Mouse (Mus musculus): ENCODE results near the gene Wfikkn1.

The Wfikkn1 gene

GRCm38 (mm10) chr17:25836397-25837075, 44.1 kb downstream of the Wfikkn1 start:
- peak in 1 of 2 experiments; percentile 36 for DNase-seq

GRCm38 (mm10) chr17:25835816-25836215, 44.8 kb downstream of the Wfikkn1 start:
- DNase-seq, result peak in 1 of 2 experiments; percentile 13

DNA sequence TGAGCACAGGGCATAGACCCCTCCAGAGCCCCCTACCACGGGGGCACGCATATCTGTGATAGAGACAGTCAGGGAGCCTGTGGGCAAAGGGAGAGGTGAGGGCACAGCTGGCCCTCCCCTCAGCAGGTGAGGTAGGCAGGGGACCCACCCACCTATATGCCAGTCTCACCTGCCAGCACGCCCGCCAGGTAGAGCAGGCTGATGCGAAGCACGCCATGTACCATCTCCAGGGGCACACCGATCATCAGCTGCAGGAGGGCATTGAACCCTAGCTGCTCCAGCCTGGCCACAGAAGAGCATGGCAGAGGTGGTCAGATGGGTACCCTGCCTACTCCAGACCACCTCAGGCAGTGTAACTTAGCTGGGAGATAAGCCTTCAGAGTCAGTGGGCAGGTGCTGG, 45.4 kb downstream of the Wfikkn1 start:
- no peak for DNase-seq

DNA sequence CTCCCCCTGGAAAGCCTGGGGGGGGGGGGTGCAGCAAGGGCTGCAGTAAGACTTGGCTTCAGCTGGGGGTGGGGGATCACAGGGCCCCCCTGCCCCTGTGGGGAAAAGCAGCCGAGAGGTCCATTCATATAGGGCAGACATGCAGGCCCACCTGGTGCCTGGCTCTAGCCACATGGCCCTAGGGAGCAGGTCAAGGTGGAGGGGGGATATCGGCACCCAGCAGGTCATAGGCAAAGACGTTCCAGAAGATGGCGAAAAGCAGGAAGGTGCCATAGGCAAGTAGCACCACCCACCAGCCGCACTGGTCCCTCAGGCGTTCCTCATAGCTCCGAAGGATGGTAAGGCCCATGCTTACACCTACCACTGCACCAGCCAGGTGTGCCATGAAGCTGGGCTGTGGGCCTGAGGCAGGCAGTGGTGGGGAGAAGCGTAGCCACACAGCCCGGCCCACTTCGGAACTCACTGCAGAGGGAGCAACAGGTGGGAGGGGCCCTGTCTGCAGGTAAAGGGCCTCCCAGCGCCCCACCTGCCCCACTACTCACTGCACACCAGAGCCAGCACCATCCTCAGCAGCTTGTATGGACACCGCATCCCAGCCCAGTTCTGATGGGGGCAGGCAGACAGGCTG, 45.9 kb downstream of the Wfikkn1 start:
- DNase-seq, result peak in 1 of 2 experiments; percentile 25

DNA sequence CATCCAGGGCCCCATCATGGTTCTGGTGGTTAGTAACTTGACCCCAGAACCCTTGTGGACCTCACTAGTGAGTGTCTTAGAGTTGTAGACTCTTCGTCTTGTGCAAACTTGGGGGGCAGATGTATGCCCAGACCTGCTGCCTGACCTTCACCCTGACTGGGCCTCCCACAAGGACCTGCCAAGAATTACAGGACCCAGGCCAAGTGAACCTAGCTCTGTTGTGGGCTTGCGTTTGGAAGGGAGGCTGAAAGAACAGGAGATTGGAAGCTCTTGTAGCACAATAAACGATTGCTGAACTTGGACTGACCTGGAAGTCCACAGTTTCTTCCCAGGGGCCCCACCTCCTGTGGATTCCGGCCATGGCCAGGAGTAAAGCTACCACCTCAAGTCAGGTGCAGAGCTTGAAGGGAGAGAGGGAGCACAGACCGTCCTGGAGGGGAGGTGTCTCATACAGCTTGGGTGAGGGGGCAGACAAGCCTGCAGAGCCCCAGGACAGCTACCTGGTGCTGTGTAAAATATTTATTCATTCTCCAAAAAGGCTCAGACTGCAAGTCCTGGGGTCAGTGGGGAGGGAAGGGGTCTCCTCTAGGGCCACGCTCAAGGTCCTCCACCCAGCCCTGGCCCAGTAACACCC, 46.6 kb downstream of the Wfikkn1 start:
- peak in 1 of 2 experiments; percentile 19 for DNase-seq

- peak; percentile 63 to 74 for DNase-seq
Observed at GRCm38 (mm10) chr17:25833291-25833663, 47.4 kb downstream of the Wfikkn1 start, which contains the start of gene Stub1. Gene Stub1, minus strand, starts transcription at chr17:25833404.

- DNase-seq, result peak; percentile 97 to 98
Observed at GRCm38 (mm10) chr17:25832436-25833290, 48.0 kb downstream of the Wfikkn1 start.

- DNase-seq, result peak in 1 of 2 experiments; percentile 18
Observed at GRCm38 (mm10) chr17:25831451-25832281, 49.0 kb downstream of the Wfikkn1 start.

DNA sequence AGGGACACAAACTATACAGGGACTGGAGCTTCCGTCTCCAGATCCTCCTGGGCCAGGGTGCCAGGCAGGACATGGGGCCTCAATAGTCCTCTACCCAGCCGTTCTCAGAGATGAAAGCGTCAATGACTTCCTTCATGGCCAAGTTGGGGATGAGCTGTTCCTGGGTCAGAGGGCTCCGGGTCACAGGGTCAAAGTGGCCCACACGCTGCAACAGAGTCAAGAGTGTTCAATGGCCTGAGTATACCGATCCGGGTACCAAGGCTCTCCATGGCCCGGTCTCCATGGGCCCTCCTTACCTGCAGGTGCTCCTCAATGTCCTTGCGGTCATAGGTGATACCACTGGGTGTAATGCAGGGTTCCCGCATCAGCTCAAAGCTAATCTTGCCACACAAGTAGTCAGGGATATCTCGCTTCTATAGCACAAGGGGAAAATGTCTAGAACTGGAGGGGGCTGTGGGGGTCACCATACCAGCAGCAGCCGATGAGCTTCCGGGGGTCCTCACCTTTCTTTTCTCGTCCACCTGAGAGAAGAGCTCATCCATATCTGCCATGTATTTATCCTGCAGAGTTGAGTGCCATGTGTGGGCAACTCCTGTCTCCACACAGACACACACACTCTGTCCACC, 49.7 kb downstream of the Wfikkn1 start:
- DNase-seq, result no peak

GRCm38 (mm10) chr17:25830200-25830753, 50.4 kb downstream of the Wfikkn1 start:
- DNase-seq, result peak in 1 of 2 experiments; percentile 9

GRCm38 (mm10) chr17:25829558-25830017, 51.1 kb downstream of the Wfikkn1 start:
- DNase-seq, result peak in 1 of 2 experiments; percentile 22

DNA sequence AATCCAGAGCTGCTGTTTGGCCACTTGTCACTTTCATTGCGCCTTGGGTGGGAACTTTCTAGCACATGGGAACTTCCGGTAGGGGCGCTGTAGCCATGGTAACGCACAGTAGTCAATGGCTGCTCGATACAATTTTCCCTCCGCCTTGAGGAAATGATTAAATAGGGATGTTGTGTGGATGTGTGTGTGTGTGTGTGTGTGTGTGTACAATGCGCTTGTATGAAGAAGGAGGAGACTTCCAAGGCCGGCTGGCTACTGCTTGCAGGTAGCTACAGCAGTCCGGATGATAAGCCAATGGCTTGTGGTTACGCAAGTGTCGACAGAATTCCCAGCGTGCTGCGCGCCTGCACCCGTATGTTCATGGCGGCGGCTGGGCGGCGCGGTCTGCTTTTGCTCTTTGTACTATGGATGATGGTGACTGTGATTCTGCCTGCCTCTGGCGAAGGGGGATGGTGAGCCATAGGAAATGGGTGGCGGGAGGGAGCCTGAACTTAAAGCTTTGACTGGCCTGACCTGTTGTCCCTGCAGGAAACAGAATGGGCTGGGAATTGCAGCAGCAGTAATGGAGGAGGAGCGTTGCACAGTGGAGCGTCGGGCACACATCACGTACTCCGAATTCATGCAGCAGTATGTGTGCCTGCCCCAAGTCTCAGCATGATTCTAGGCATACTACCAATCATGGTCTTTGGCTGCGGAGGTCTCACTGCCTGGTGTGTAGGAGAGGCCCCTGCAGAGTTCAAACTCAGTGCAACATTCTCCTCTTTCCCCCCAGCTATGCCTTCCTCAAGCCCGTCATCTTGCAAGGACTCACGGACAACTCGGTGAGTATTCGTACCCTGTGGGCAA, 51.7 kb downstream of the Wfikkn1 start, which contains the start of gene Jmjd8:
TSS of gene Jmjd8 (plus strand) at position 156 of the 846 bp plus-strand sequence.
- peak; percentile 52 to 70 for DNase-seq

- DNase-seq, result no peak
Observed at GRCm38 (mm10) chr17:25828223-25828594, 52.4 kb downstream of the Wfikkn1 start.
